Comparison of ENCODE assay signal across 8 mouse cellular contexts in genomic region chr4:148074521-148075189, GRCm38 (mm10). TPM values are rescaled to one million over a fixed set of nuclear protein-coding genes. Genes with fewer than 3 reads are reported as not detected.
DNase-seq lines count a peak whose midpoint lies in the region; ATAC-seq and TF ChIP-seq lines count a peak whose summit lies in the region.

No protein-coding gene starts in this region.

- peak overlapping the region; percentile 1; the same call in 1 of the 2 replicates for H3K9ac ChIP-seq in heart, adult 2 months (ENCODE audit: low read depth, low read length)
- H3K9ac ChIP-seq in CH12.LX (ENCODE audit: insufficient read depth, low read depth) = peak overlapping the region; percentile 35
- no peak overlapping the region for H3K9ac ChIP-seq in embryonic facial prominence, embryonic 15.5 days
- peak overlapping the region; percentile 3; the same call in 1 of the 2 replicates for H3K9ac ChIP-seq in limb, embryonic 11.5 days (ENCODE audit: low read length)
- no peak overlapping the region for H3K9ac ChIP-seq in neural tube, embryonic 15.5 days (replicated peaks)

- intact Hi-C loops in heart, adult 2 months (cut with DNase I) = no loop called here
- intact Hi-C loops in left cerebral cortex, postnatal 25 days (cut with DNase I) = no loop called here

- DNase-seq in heart, adult 2 months = no peak
- DNase-seq in heart, postnatal 4 days = no peak
- DNase-seq in CH12.LX (ENCODE audit: extremely low read depth) = peak; percentile 39
- DNase-seq in limb, embryonic 11.5 days (ENCODE audit: low spot score) = no peak
- no peak for DNase-seq in right cerebral cortex, postnatal 4 days
- no peak for DNase-seq in left cerebral cortex, postnatal 25 days (ENCODE audit: low spot score in 2 of 2)

- no peaks in the 10 kb centered on the region for H3K9me3 ChIP-seq in CH12.LX (replicated peaks; ENCODE audit: low read length)
- no peaks in the 10 kb centered on the region for H3K9me3 ChIP-seq in embryonic facial prominence, embryonic 15.5 days (replicated peaks)
- no peaks in the 10 kb centered on the region for H3K9me3 ChIP-seq in limb, embryonic 11.5 days (ENCODE audit: control insufficient read depth, low read length)
- H3K9me3 ChIP-seq in neural tube, embryonic 15.5 days (replicated peaks) = no peaks in the 10 kb centered on the region

- no peaks in the 10 kb centered on the region for H3K36me3 ChIP-seq in heart, adult 2 months (ENCODE audit: control insufficient read depth, insufficient read depth, low read length)
- H3K36me3 ChIP-seq in CH12.LX (replicated peaks in 1 of 2; ENCODE audit: control insufficient read depth in 1 of 2, insufficient read depth in 1 of 2, low read length in 1 of 2) = peaks cover 2 to 9% of the 10 kb centered on the region in 2 experiments
- H3K36me3 ChIP-seq in embryonic facial prominence, embryonic 15.5 days = peaks cover under 1% of the 10 kb centered on the region; the same call in 1 of the 2 replicates
- H3K36me3 ChIP-seq in limb, embryonic 11.5 days (ENCODE audit: control insufficient read depth, insufficient read depth, low read length) = no peaks in the 10 kb centered on the region
- H3K36me3 ChIP-seq in neural tube, embryonic 15.5 days = no peaks in the 10 kb centered on the region

- H3K27ac ChIP-seq in heart, adult 2 months = peak overlapping the region; percentile 36; the same call in 1 of the 2 replicates
- H3K27ac ChIP-seq in CH12.LX (ENCODE audit: insufficient read depth, low read depth) = no peak overlapping the region
- no peak overlapping the region for H3K27ac ChIP-seq in embryonic facial prominence, embryonic 15.5 days (replicated peaks)
- no peak overlapping the region for H3K27ac ChIP-seq in limb, embryonic 11.5 days (replicated peaks; ENCODE audit: low read depth, low read length)
- peak overlapping the region; percentile 37; the same call in 1 of the 2 replicates for H3K27ac ChIP-seq in neural tube, embryonic 15.5 days (replicated peaks)

- no peak for TF ChIP-seq POLR2A in heart, adult 2 months (IDR thresholded peaks at IDR 0.05; ENCODE audit: insufficient read depth, low read depth, low read length)
- no peak for TF ChIP-seq POLR2A in CH12.LX (IDR thresholded peaks at IDR 0.05; ENCODE audit: low read depth, low read length)

- TF ChIP-seq CTCF in heart, adult 2 months (IDR thresholded peaks at IDR 0.05) = peak; percentile 71
- peak in 1 of 2 experiments; percentile 64; a peak in 2 of 4 replicates for TF ChIP-seq CTCF in CH12.LX (conservative IDR thresholded peaks at IDR 0.05 in 1 of 2, IDR thresholded peaks at IDR 0.05 in 1 of 2; ENCODE audit: low read depth in 2 of 2, low read length in 2 of 2)

- peak overlapping the region; percentile 47; the same call in 1 of the 2 replicates for H3K4me3 ChIP-seq in heart, adult 2 months
- peak overlapping the region; percentile 17 to 29 (median 23) for H3K4me3 ChIP-seq in CH12.LX (replicated peaks in 1 of 3; ENCODE audit: low read depth in 2 of 3, low read length in 2 of 3, poor library complexity in 1 of 3)
- peak overlapping the region; percentile 38 for H3K4me3 ChIP-seq in embryonic facial prominence, embryonic 15.5 days (replicated peaks)
- no peak overlapping the region for H3K4me3 ChIP-seq in limb, embryonic 11.5 days (ENCODE audit: low read depth, low read length)
- peak overlapping the region; percentile 27 for H3K4me3 ChIP-seq in neural tube, embryonic 15.5 days (replicated peaks)

- peak overlapping the region; percentile 64 for H3K4me2 ChIP-seq in CH12.LX (ENCODE audit: insufficient read depth, low read depth, poor library complexity, severe bottlenecking)
- peak overlapping the region; percentile 51 for H3K4me2 ChIP-seq in embryonic facial prominence, embryonic 15.5 days (replicated peaks)
- H3K4me2 ChIP-seq in limb, embryonic 11.5 days (ENCODE audit: low read depth, severe bottlenecking) = peak overlapping the region; percentile 41
- peak overlapping the region; percentile 55 for H3K4me2 ChIP-seq in neural tube, embryonic 15.5 days

- H3K27me3 ChIP-seq in heart, adult 2 months (ENCODE audit: control insufficient read depth, insufficient read depth, low read length) = no peaks in the 10 kb centered on the region
- peaks cover 3% of the 10 kb centered on the region for H3K27me3 ChIP-seq in CH12.LX (replicated peaks)
- H3K27me3 ChIP-seq in embryonic facial prominence, embryonic 15.5 days = no peaks in the 10 kb centered on the region
- no peaks in the 10 kb centered on the region for H3K27me3 ChIP-seq in limb, embryonic 11.5 days (ENCODE audit: control insufficient read depth, insufficient read depth, low read length)
- no peaks in the 10 kb centered on the region for H3K27me3 ChIP-seq in neural tube, embryonic 15.5 days (replicated peaks)

- in situ Hi-C loops in CH12.LX (cut with MboI; ENCODE audit: low pct_ligation_motif_present, low pct_unique_long_range_greater_than_20kb, low sequenced_read_pairs) = no loop called here

- H3K79me2 ChIP-seq in heart, adult 2 months (replicated peaks; ENCODE audit: control insufficient read depth, insufficient read depth, low read length) = no peaks in the 10 kb centered on the region
- H3K79me2 ChIP-seq in CH12.LX (replicated peaks; ENCODE audit: control insufficient read depth, extremely low read depth, insufficient read depth, poor library complexity, severe bottlenecking) = no peaks in the 10 kb centered on the region

- TF ChIP-seq EP300 in heart, adult 2 months (IDR thresholded peaks at IDR 0.05; ENCODE audit: insufficient read depth, low read depth, low read length) = no peak
- TF ChIP-seq EP300 in CH12.LX (IDR thresholded peaks at IDR 0.05; ENCODE audit: low read length) = no peak

- 37% methylated on average over 17 of the region's 17 CpGs for WGBS in heart, adult 2 months
- WGBS in embryonic facial prominence, embryonic 15.5 days = 49% methylated on average over 17 of the region's 17 CpGs
- 53% methylated on average over 17 of the region's 17 CpGs for WGBS in limb, embryonic 11.5 days
- 49% methylated on average over 17 of the region's 17 CpGs for WGBS in neural tube, embryonic 15.5 days

- dilution Hi-C loops in CH12.LX (cut with MboI; ENCODE audit: extremely low pct_ligation_motif_present, extremely low pct_unique_long_range_greater_than_20kb, low sequenced_read_pairs) = no loop called here

- H3K4me1 ChIP-seq in heart, adult 2 months (ENCODE audit: control insufficient read depth, insufficient read depth, low read length) = no peaks in the 10 kb centered on the region
- H3K4me1 ChIP-seq in CH12.LX (ENCODE audit: control insufficient read depth in 1 of 2, insufficient read depth in 2 of 2) = peaks cover 15 to 23% of the 10 kb centered on the region in 2 experiments
- peaks cover 6% of the 10 kb centered on the region; the same call in 1 of the 2 replicates for H3K4me1 ChIP-seq in embryonic facial prominence, embryonic 15.5 days
- no peaks in the 10 kb centered on the region for H3K4me1 ChIP-seq in limb, embryonic 11.5 days (ENCODE audit: control insufficient read depth, insufficient read depth, low read length)
- peaks cover 9% of the 10 kb centered on the region; the same call in 1 of the 2 replicates for H3K4me1 ChIP-seq in neural tube, embryonic 15.5 days

- TF ChIP-seq RAD21 in CH12.LX (IDR thresholded peaks at IDR 0.05; ENCODE audit: low read depth, low read length) = peak; percentile 12

- no peak for ATAC-seq in embryonic facial prominence, embryonic 15.5 days (ENCODE audit: insufficient number of reproducible peaks, low FRiP score, low TSS enrichment, low read depth)
- ATAC-seq in limb, embryonic 11.5 days (ENCODE audit: insufficient number of reproducible peaks, low FRiP score, low TSS enrichment, low read depth) = no peak
- no peak for ATAC-seq in neural tube, embryonic 15.5 days (ENCODE audit: low FRiP score)

RNA-seq across cellular contexts. Expression of gene Agtrap, which starts 13.2 kb away (rescaled TPM):
- 10 to 100 TPM; 38.3 to 47.1 TPM for total RNA-seq in heart, adult 2 months (2021)
- polyA plus RNA-seq in heart, adult 2 months (2012; rRNA removed) = 26.8 and 40.2 TPM in 2 replicates
- total RNA-seq in heart, postnatal 4 days (2021) = 10 to 100 TPM; 24.8 to 27.4 TPM
- 5.6 and 6.2 TPM in 2 replicates for total RNA-seq in CH12.LX (2012; rRNA removed)
- 4.0 and 4.1 TPM in 2 replicates for total RNA-seq in CH12.LX (2014; rRNA removed)
- polyA plus RNA-seq in CH12.LX (2012; ENCODE audit: insufficient read length, low read depth) = 5.4 and 5.9 TPM in 2 replicates
- 14.2 and 15.6 TPM in 2 replicates for polyA plus RNA-seq in embryonic facial prominence, embryonic 15.5 days (2015; fragmentation: Nextera tagmentation; extraction: Ambion mirVana)
- 9.2 and 10.5 TPM in 2 replicates for polyA plus RNA-seq in limb, embryonic 11.5 days (2014; fragmentation: Nextera tagmentation; extraction: Ambion mirVana)
- 5.2 and 10.4 TPM in 2 replicates for polyA plus RNA-seq in neural tube, embryonic 15.5 days (2015; fragmentation: Nextera tagmentation; extraction: Ambion mirVana)
- 1 to 10 TPM; 6.3 to 7.8 TPM for total RNA-seq in left cerebral cortex, postnatal 25 days (2021)

RNA-seq across cellular contexts. Expression of gene Mthfr, which starts 35.8 kb away (rescaled TPM):
- 10 to 100 TPM in 1 of 2 experiments, 1 to 10 TPM in 1; 8.2 to 11.0 TPM for total RNA-seq in heart, adult 2 months (2021)
- 15.7 and 17.3 TPM in 2 replicates for polyA plus RNA-seq in heart, adult 2 months (2012; rRNA removed)
- 10 to 100 TPM; 14.1 to 14.3 TPM for total RNA-seq in heart, postnatal 4 days (2021)
- total RNA-seq in CH12.LX (2012; rRNA removed) (14.4 and 17.0 TPM in 2 replicates), CH12.LX (2014; rRNA removed) (15.3 and 16.1 TPM in 2 replicates)
- polyA plus RNA-seq in CH12.LX (2012; ENCODE audit: insufficient read length, low read depth) = 15.4 and 16.3 TPM in 2 replicates
- 21.3 and 24.9 TPM in 2 replicates for polyA plus RNA-seq in embryonic facial prominence, embryonic 15.5 days (2015; fragmentation: Nextera tagmentation; extraction: Ambion mirVana)
- 18.7 and 19.7 TPM in 2 replicates for polyA plus RNA-seq in limb, embryonic 11.5 days (2014; fragmentation: Nextera tagmentation; extraction: Ambion mirVana)
- 16.5 and 17.3 TPM in 2 replicates for polyA plus RNA-seq in neural tube, embryonic 15.5 days (2015; fragmentation: Nextera tagmentation; extraction: Ambion mirVana)
- 10 to 100 TPM; 27.1 to 30.5 TPM for total RNA-seq in left cerebral cortex, postnatal 25 days (2021)

RNA-seq across cellular contexts. Expression of gene Clcn6, which starts 36.0 kb away (rescaled TPM):
- total RNA-seq in heart, adult 2 months (2021) = 1 to 10 TPM; 7.5 to 8.1 TPM
- 8.9 and 9.0 TPM in 2 replicates for polyA plus RNA-seq in heart, adult 2 months (2012; rRNA removed)
- 10 to 100 TPM; 15.8 to 16.3 TPM for total RNA-seq in heart, postnatal 4 days (2021)
- total RNA-seq in CH12.LX (2012; rRNA removed) (5.5 and 5.7 TPM in 2 replicates), CH12.LX (2014; rRNA removed) (3.7 and 4.8 TPM in 2 replicates)
- polyA plus RNA-seq in CH12.LX (2012; ENCODE audit: insufficient read length, low read depth) = 9.2 and 10.6 TPM in 2 replicates
- polyA plus RNA-seq in embryonic facial prominence, embryonic 15.5 days (2015; fragmentation: Nextera tagmentation; extraction: Ambion mirVana) = 6.3 and 7.6 TPM in 2 replicates
- polyA plus RNA-seq in limb, embryonic 11.5 days (2014; fragmentation: Nextera tagmentation; extraction: Ambion mirVana) = 6.1 and 7.5 TPM in 2 replicates
- 28.0 and 29.0 TPM in 2 replicates for polyA plus RNA-seq in neural tube, embryonic 15.5 days (2015; fragmentation: Nextera tagmentation; extraction: Ambion mirVana)
- 10 to 100 TPM; 70.9 to 73.9 TPM for total RNA-seq in left cerebral cortex, postnatal 25 days (2021)

RNA-seq across cellular contexts. Expression of gene Mad2l2, which starts 55.5 kb away (rescaled TPM):
- total RNA-seq in heart, adult 2 months (2021) = 10 to 100 TPM; 11.0 to 13.8 TPM
- polyA plus RNA-seq in heart, adult 2 months (2012; rRNA removed) = 21.9 and 23.6 TPM in 2 replicates
- total RNA-seq in heart, postnatal 4 days (2021) = 10 to 100 TPM; 17.9 to 19.9 TPM
- total RNA-seq in CH12.LX (2012; rRNA removed) (39.4 and 43.3 TPM in 2 replicates), CH12.LX (2014; rRNA removed) (21.0 and 23.1 TPM in 2 replicates)
- 36.5 and 40.9 TPM in 2 replicates for polyA plus RNA-seq in CH12.LX (2012; ENCODE audit: insufficient read length, low read depth)
- 52.7 and 53.1 TPM in 2 replicates for polyA plus RNA-seq in embryonic facial prominence, embryonic 15.5 days (2015; fragmentation: Nextera tagmentation; extraction: Ambion mirVana)
- 91.8 and 104 TPM in 2 replicates for polyA plus RNA-seq in limb, embryonic 11.5 days (2014; fragmentation: Nextera tagmentation; extraction: Ambion mirVana)
- 99.2 and 99.9 TPM in 2 replicates for polyA plus RNA-seq in neural tube, embryonic 15.5 days (2015; fragmentation: Nextera tagmentation; extraction: Ambion mirVana)
- 10 to 100 TPM; 11.2 to 14.9 TPM for total RNA-seq in left cerebral cortex, postnatal 25 days (2021)

RNA-seq across cellular contexts. Expression of gene Draxin, which starts 55.8 kb away (rescaled TPM):
- total RNA-seq in heart, adult 2 months (2021) = under 1 TPM in 1 of 2 experiments, not detected in 1; 0.41 TPM
- 0.29 and 0.32 TPM in 2 replicates for polyA plus RNA-seq in heart, adult 2 months (2012; rRNA removed)
- total RNA-seq in heart, postnatal 4 days (2021) = not detected
- total RNA-seq in CH12.LX (2012; rRNA removed) (0.04 TPM in 1 of 2 replicates, not detected in the other), CH12.LX (2014; rRNA removed) (not detected in 2 replicates)
- not detected in 2 replicates for polyA plus RNA-seq in CH12.LX (2012; ENCODE audit: insufficient read length, low read depth)
- 0.63 and 0.79 TPM in 2 replicates for polyA plus RNA-seq in embryonic facial prominence, embryonic 15.5 days (2015; fragmentation: Nextera tagmentation; extraction: Ambion mirVana)
- polyA plus RNA-seq in limb, embryonic 11.5 days (2014; fragmentation: Nextera tagmentation; extraction: Ambion mirVana) = 2.0 and 2.5 TPM in 2 replicates
- polyA plus RNA-seq in neural tube, embryonic 15.5 days (2015; fragmentation: Nextera tagmentation; extraction: Ambion mirVana) = 7.3 and 10.4 TPM in 2 replicates
- total RNA-seq in left cerebral cortex, postnatal 25 days (2021) = under 1 TPM; 0.28 to 0.37 TPM

Comparison
In these comparisons a context has a peak if more than half of its experiments do, and no peak if none do; other contexts are left out.
1. H3K27ac ChIP-seq: peak in heart, adult 2 months (single experiment) and neural tube, embryonic 15.5 days (single experiment); none in CH12.LX (single experiment), embryonic facial prominence, embryonic 15.5 days (single experiment) and limb, embryonic 11.5 days (single experiment).
2. H3K9ac ChIP-seq: peak in heart, adult 2 months (single experiment), CH12.LX (single experiment) and limb, embryonic 11.5 days (single experiment); none in embryonic facial prominence, embryonic 15.5 days (single experiment) and neural tube, embryonic 15.5 days (single experiment).
3. Peak in every context shown above with its lines, with median percentiles within 50 percentile points of each other: H3K4me2 ChIP-seq.